Comparison of ENCODE assay signal across 7 mouse cellular contexts in genomic region chrX:160170150-160170549, GRCm38 (mm10). TPM values are rescaled to one million over a fixed set of nuclear protein-coding genes. Genes with fewer than 3 reads are reported as not detected.
A peak's percentile ranks its signal among the peaks of the same experiment; 100 is the strongest.
DNase-seq lines count a peak whose midpoint lies in the region; ATAC-seq and TF ChIP-seq lines count a peak whose summit lies in the region.

No protein-coding gene starts in this region.

- H3K9me3 ChIP-seq in kidney, postnatal 0 days (replicated peaks; ENCODE audit: low read length), result no peaks in the 10 kb centered on the region
- no peaks in the 10 kb centered on the region for H3K9me3 ChIP-seq in liver, embryonic 13.5 days (replicated peaks)

- no peaks in the 10 kb centered on the region for H3K4me1 ChIP-seq in kidney, postnatal 0 days (replicated peaks; ENCODE audit: insufficient read depth, low read length)
- no peaks in the 10 kb centered on the region for H3K4me1 ChIP-seq in liver, embryonic 13.5 days (replicated peaks)

- H3K4me3 ChIP-seq in kidney, postnatal 0 days (replicated peaks; ENCODE audit: low read depth, low read length), result no peak overlapping the region
- no peak overlapping the region for H3K4me3 ChIP-seq in liver, embryonic 13.5 days (replicated peaks)

- 14% methylated on average over 2 of the region's 3 CpGs for WGBS in kidney, postnatal 0 days
- WGBS in liver, embryonic 13.5 days (ENCODE audit: insufficient replicate concordance), result 11% methylated on average over 3 of the region's 3 CpGs

- ATAC-seq in kidney, postnatal 0 days (replicated peaks; ENCODE audit: low FRiP score, low read depth), result no peak
- ATAC-seq in liver, embryonic 13.5 days (ENCODE audit: low read depth), result no peak

- H3K36me3 ChIP-seq in kidney, postnatal 0 days (ENCODE audit: insufficient read depth, low read length), result no peaks in the 10 kb centered on the region
- H3K36me3 ChIP-seq in liver, embryonic 13.5 days, result no peaks in the 10 kb centered on the region

- peak; percentile 15 to 37 for DNase-seq in urinary bladder, adult 18-20 months (ENCODE audit: low spot score in 2 of 2)
- DNase-seq in urinary bladder, postnatal 10 days (ENCODE audit: low spot score), result no peak
- DNase-seq in adrenal gland, adult 2 months, result peak; percentile 46
- DNase-seq in embryo, embryonic 9.5 days (ENCODE audit: extremely low spot score), result peak; percentile 53
- peak; percentile 38 for DNase-seq in kidney, postnatal 0 days (ENCODE audit: low spot score)
- peak; percentile 0 for DNase-seq in liver, embryonic 13.5 days
- DNase-seq in right cerebral cortex, postnatal 14 days, result peak; percentile 60

- H3K4me2 ChIP-seq in kidney, postnatal 0 days (ENCODE audit: low read length), result no peak overlapping the region
- no peak overlapping the region for H3K4me2 ChIP-seq in liver, embryonic 13.5 days

- H3K27ac ChIP-seq in kidney, postnatal 0 days, result no peak overlapping the region
- no peak overlapping the region for H3K27ac ChIP-seq in liver, embryonic 13.5 days

- H3K27me3 ChIP-seq in kidney, postnatal 0 days (ENCODE audit: insufficient read depth, low read length), result no peaks in the 10 kb centered on the region
- H3K27me3 ChIP-seq in liver, embryonic 13.5 days, result no peaks in the 10 kb centered on the region

- TF ChIP-seq CTCF in kidney, postnatal 0 days (IDR thresholded peaks at IDR 0.05; ENCODE audit: low read depth), result peak; percentile 72

- no peak overlapping the region for H3K9ac ChIP-seq in kidney, postnatal 0 days (ENCODE audit: low read depth, low read length)
- no peak overlapping the region for H3K9ac ChIP-seq in liver, embryonic 13.5 days

RNA-seq across cellular contexts. Expression of gene Pdha1, which starts 31.9 kb away (rescaled TPM):
- 100 to 1,000 TPM; 361 to 388 TPM for total RNA-seq in adrenal gland, adult 2 months (2021)
- 36.4 and 56.3 TPM in 2 replicates for polyA plus RNA-seq in adrenal gland, adult 2 months (2012; rRNA removed)
- 160 and 178 TPM in 2 replicates for polyA plus RNA-seq in kidney, postnatal 0 days (2015; fragmentation: Nextera tagmentation; extraction: Ambion mirVana)
- polyA plus RNA-seq in liver, embryonic 13.5 days (2015; fragmentation: Nextera tagmentation; extraction: Ambion mirVana), result 66.6 and 77.1 TPM in 2 replicates
